Comparison of ENCODE assay signal across 12 mouse cellular contexts in the genomic region with DNA sequence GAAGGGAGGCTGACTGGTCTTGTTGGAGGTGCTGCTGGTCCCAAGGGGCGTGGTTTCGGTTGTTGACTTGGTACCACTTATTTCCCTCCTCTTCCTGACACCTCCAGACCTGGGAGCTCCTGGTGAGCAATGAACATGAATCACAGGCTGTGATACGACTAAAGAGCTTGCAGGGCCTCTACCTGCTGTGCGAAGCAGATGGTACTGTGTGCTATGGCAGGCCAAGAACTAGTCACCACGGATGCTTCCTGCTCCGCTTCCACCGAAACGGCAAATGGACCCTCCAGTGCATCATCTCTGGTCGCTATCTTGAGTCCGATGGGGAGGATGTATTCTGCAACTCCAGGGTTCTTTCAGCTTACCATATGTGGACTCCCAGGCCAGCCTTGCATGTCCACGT. TPM values are rescaled to one million over a fixed set of nuclear protein-coding genes. Genes with fewer than 3 reads are reported as not detected.
"Had no signal": no experiment of that assay in that cellular context is flagged by ENCODE, and none has a peak within 500 bp of the region (broad histone marks: within the 10 kb centered on the region; RNA-seq: fewer than 3 reads in every experiment).

No protein-coding gene starts in this region.

- DNase-seq: kidney, postnatal 10 days; lung, adult 2 months; lung, postnatal 36 days; right cerebral cortex, adult 18-20 months; right cerebral cortex, postnatal 25 days; thymus, adult 2 months; thymus, postnatal 25 days had no signal

RNA-seq across cellular contexts. Expression of a gene that starts 2.3 kb away (rescaled TPM):
- total RNA-seq: layer of hippocampus, postnatal 25 days; left cerebral cortex, adult 2 months; left cerebral cortex, postnatal 14 days; megakaryocyte progenitor cell, adult 5-6 weeks; midbrain, postnatal 0 days had no signal

RNA-seq across cellular contexts. Expression of a gene that starts 19.3 kb away (rescaled TPM):
- total RNA-seq: layer of hippocampus, postnatal 25 days; left cerebral cortex, adult 2 months; left cerebral cortex, postnatal 14 days; megakaryocyte progenitor cell, adult 5-6 weeks; midbrain, postnatal 0 days had no signal
